Mouse (Mus musculus) MEL (cell line): ENCODE data around the gene Plch1. TPM values are rescaled to one million over a fixed set of nuclear protein-coding genes. Genes with fewer than 3 reads are reported as not detected.

Experiments
- DNase-seq: peaks from one replicate; pipeline ENCODE4 v3.0.0; 2011; ENCODE audit warnings: low read depth, low spot score
- H3K27ac ChIP-seq: 2 replicates; pipeline ENCODE4 v1.5.1; 2012; ENCODE audit warnings: low read depth, mild to moderate bottlenecking, control low read depth, low read length, moderate library complexity; ENCODE audit not compliant: control insufficient read depth
- H3K27me3 ChIP-seq, 2 experiments: fragments of 150-350 bp in 1 of 2; sonication (generic) in 1 of 2; 2 replicates each; pipeline ENCODE4 v1.6.1; 2012; ENCODE audit warnings: low read length in 2 of 2, mild to moderate bottlenecking in 2 of 2, improper control_type of control experiment in 1 of 2, moderate library complexity in 1 of 2; ENCODE audit not compliant: insufficient read depth in 2 of 2, control insufficient read depth in 1 of 2
- H3K36me3 ChIP-seq, 2 experiments: 2 replicates each; pipeline ENCODE4 v1.6.1; 2012 to 2014; ENCODE audit warnings: low read length in 2 of 2, improper control_type of control experiment in 1 of 2, inconsistent platforms in 1 of 2, mild to moderate bottlenecking in 1 of 2; ENCODE audit not compliant: insufficient read depth in 2 of 2, control insufficient read depth in 1 of 2
- H3K4me1 ChIP-seq, 2 experiments: fragments of 150-350 bp in 1 of 2; sonication (generic) in 1 of 2; 2 replicates each; pipeline ENCODE4 v1.6.1; 2012; ENCODE audit warnings: low read length in 2 of 2, improper control_type of control experiment in 1 of 2, mild to moderate bottlenecking in 1 of 2; ENCODE audit not compliant: insufficient read depth in 2 of 2, control insufficient read depth in 1 of 2
- H3K4me3 ChIP-seq, 2 experiments: fragments of 150-350 bp in 1 of 2; sonication (generic) in 1 of 2; 2 replicates each; pipeline ENCODE4 v1.5.1; 2012; ENCODE audit warnings: low read depth in 2 of 2, low read length in 2 of 2, mild to moderate bottlenecking in 2 of 2, moderate library complexity in 2 of 2, control low read depth in 1 of 2, improper control_type of control experiment in 1 of 2; ENCODE audit not compliant: control insufficient read depth in 1 of 2, insufficient read depth in 1 of 2
- H3K79me2 ChIP-seq: 2 replicates; pipeline ENCODE4 v1.6.1; 2012; ENCODE audit warnings: mild to moderate bottlenecking, low read length, moderate library complexity; ENCODE audit not compliant: control insufficient read depth, poor library complexity, insufficient read depth
- H3K9ac ChIP-seq: 2 replicates; pipeline ENCODE4 v1.6.1; 2012; ENCODE audit warnings: low read depth, mild to moderate bottlenecking, control low read depth, low read length, moderate library complexity; ENCODE audit not compliant: control insufficient read depth, poor library complexity, severe bottlenecking
- H3K9me3 ChIP-seq: fragments of 150-350 bp; sonication (generic); replicated peaks from 2 replicates; pipeline ENCODE4 v1.6.1; 2012; ENCODE audit warnings: mild to moderate bottlenecking, low read length, improper control_type of control experiment, moderate library complexity; ENCODE audit not compliant: insufficient read depth
- BHLHE40 ChIP-seq: IDR thresholded peaks from 2 replicates; pipeline ENCODE4 v1.6.1; 2012; ENCODE audit warnings: low read depth, mild to moderate bottlenecking, inconsistent platforms, low read length, improper control_type of control experiment, borderline replicate concordance
- CTCF ChIP-seq, 3 experiments: IDR thresholded peaks in 2 of 3; conservative IDR thresholded peaks in 1 of 3; 2 replicates each; pipeline ENCODE4 v1.5.1; 2011 to 2012; ENCODE audit warnings: low read length in 3 of 3, low read depth in 2 of 3, mild to moderate bottlenecking in 2 of 3, improper control_type of control experiment in 1 of 3, inconsistent platforms in 1 of 3, mixed read lengths in 1 of 3, moderate library complexity in 1 of 3; ENCODE audit not compliant: control insufficient read depth in 1 of 3, insufficient read depth in 1 of 3, poor library complexity in 1 of 3, severe bottlenecking in 1 of 3
- ELF1 ChIP-seq: IDR thresholded peaks from 2 replicates; pipeline ENCODE4 v1.6.1; 2014; ENCODE audit warnings: low read depth, mild to moderate bottlenecking, inconsistent platforms, low read length, improper control_type of control experiment, moderate library complexity
- GABPA ChIP-seq: IDR thresholded peaks from 2 replicates; pipeline ENCODE4 v1.6.1; 2012; ENCODE audit warnings: low read depth, mild to moderate bottlenecking, inconsistent platforms, low read length, improper control_type of control experiment, moderate library complexity
- HCFC1 ChIP-seq: IDR thresholded peaks from 2 replicates; pipeline ENCODE4 v1.6.1; 2012; ENCODE audit warnings: low read depth, mild to moderate bottlenecking, inconsistent platforms, low read length, improper control_type of control experiment, moderate library complexity
- MAX ChIP-seq: IDR thresholded peaks from 2 replicates; pipeline ENCODE4 v1.6.1; 2011; ENCODE audit warnings: low read length, improper control_type of control experiment
- MAZ ChIP-seq: IDR thresholded peaks from 2 replicates; pipeline ENCODE4 v1.6.1; 2012; ENCODE audit warnings: low read depth, mild to moderate bottlenecking, inconsistent platforms, low read length, improper control_type of control experiment
- MYB ChIP-seq: IDR thresholded peaks from 2 replicates; pipeline ENCODE4 v1.6.1; 2011; ENCODE audit warnings: mild to moderate bottlenecking, low read depth, low read length, improper control_type of control experiment
- MYC ChIP-seq: IDR thresholded peaks from 2 replicates; pipeline ENCODE4 v1.6.1; 2011; ENCODE audit warnings: low read depth, mild to moderate bottlenecking, low read length, improper control_type of control experiment, moderate library complexity
- POLR2AphosphoS2 ChIP-seq: IDR thresholded peaks from 2 replicates; pipeline ENCODE4 v1.6.1; 2011; ENCODE audit warnings: low read length, improper control_type of control experiment
- POLR2AphosphoS5 ChIP-seq: IDR thresholded peaks from 2 replicates; pipeline ENCODE4 v1.6.1; 2012; ENCODE audit warnings: low read depth, borderline replicate concordance, mild to moderate bottlenecking, inconsistent platforms, low read length, moderate library complexity, mixed read lengths
- RCOR1 ChIP-seq: IDR thresholded peaks from 2 replicates; pipeline ENCODE4 v1.6.1; 2012; ENCODE audit warnings: low read depth, mild to moderate bottlenecking, inconsistent platforms, low read length, improper control_type of control experiment
- SMC3 ChIP-seq: IDR thresholded peaks from 2 replicates; pipeline ENCODE4 v1.6.1; 2011; ENCODE audit warnings: low read depth, low read length, improper control_type of control experiment
- USF2 ChIP-seq, 2 experiments: IDR thresholded peaks; 2 replicates each; pipeline ENCODE4 v1.6.1; 2011 to 2012; ENCODE audit warnings: improper control_type of control experiment in 2 of 2, low read length in 2 of 2, borderline replicate concordance in 1 of 2, inconsistent platforms in 1 of 2, low read depth in 1 of 2, mild to moderate bottlenecking in 1 of 2; ENCODE audit not compliant: insufficient read depth in 1 of 2
- ZC3H11A ChIP-seq: IDR thresholded peaks from 2 replicates; pipeline ENCODE4 v1.6.1; 2012; ENCODE audit warnings: low read depth, mild to moderate bottlenecking, inconsistent platforms, low read length, improper control_type of control experiment
- ZKSCAN1 ChIP-seq: IDR thresholded peaks from 2 replicates; pipeline ENCODE4 v1.6.1; 2012; ENCODE audit warnings: low read depth, mild to moderate bottlenecking, inconsistent platforms, low read length, improper control_type of control experiment, moderate library complexity
- ZMIZ1 ChIP-seq: IDR thresholded peaks from 2 replicates; pipeline ENCODE4 v1.6.1; 2012; ENCODE audit warnings: low read depth, mild to moderate bottlenecking, inconsistent platforms, low read length, improper control_type of control experiment, moderate library complexity
- polyA plus RNA-seq, 2 experiments: library from polyadenylated mRNA; stranded (reverse) in 1 of 2; unstranded in 1 of 2; fragments of >175 nt in 1 of 2; fragments of >200 nt in 1 of 2; gene quantifications; 2 replicates each; pipeline versions ENCODE4 v1.2.1 to v1.2.4; 2012; ENCODE audit warnings: low replicate concordance in 2 of 2, low read depth in 1 of 2; ENCODE audit not compliant: insufficient read length in 2 of 2, insufficient read depth in 1 of 2, missing spikeins in 1 of 2
- total RNA-seq: library from RNA; depleted of rRNA; stranded (reverse); fragments of 300-350 nt; gene quantifications from 2 replicates; pipeline ENCODE4 v1.2.3, GENCODE M21; 2012

Plch1 gene
- total and polyA plus RNA-seq, 3 experiments: 0.01 to 0.23 TPM; not detected in 1

DNA sequence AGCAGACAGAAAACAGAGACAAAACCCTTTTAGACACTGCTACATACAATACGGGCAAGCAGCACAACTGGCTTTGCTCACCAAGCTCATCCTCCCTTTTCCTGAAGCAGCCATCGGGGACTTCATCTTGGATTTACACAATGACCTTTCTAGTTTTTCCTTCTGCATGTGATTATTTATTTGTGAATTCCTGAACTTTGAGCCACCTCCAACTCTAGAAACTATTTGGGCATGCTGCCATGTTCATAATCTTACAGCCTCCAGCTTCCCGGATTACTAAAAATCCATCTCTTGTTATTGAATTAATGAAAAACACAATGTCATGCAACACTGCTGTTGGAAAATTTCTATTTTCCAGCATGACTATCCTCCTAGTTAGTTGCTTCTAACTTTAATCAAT is 84.1 kb downstream of the Plch1 start:
- Histone ChIP-seq H3K27me3 (no peaks in the 10 kb centered on the region), H3K36me3 (peaks cover 0 to 7% of the 10 kb centered on the region in 2 experiments; a peak in 1 of 4 replicates), H3K9ac (no peak overlapping the region), H3K27ac (no peak overlapping the region), H3K4me3 (no peak overlapping the region), H3K4me1 (peaks cover 4 to 8% of the 10 kb centered on the region in 2 experiments; a peak in 3 of 4 replicates), H3K9me3 (no peaks in the 10 kb centered on the region), H3K79me2 (no peaks in the 10 kb centered on the region)
- no peak for DNase-seq
- TF ChIP-seq POLR2AphosphoS2 (no peak), MYB (no peak), MYC (no peak), HCFC1 (no peak)

DNA sequence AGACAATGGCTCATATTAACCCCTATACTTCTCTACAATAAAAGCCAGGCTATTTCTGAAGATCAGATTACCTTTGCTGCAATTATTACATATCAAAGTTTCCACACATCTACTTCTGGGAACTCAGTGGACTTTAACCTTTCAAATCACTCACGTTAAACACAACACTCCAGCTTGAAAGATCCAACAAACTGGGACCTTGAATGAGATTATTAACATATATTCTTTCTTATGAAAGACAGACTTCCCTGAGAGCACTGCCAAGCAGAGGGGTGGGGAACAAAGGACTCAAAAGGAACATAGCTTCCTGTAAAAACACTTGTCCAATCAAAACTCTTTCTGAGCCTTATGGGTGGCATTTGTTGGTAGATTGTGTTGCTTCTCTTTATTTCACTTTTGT is 85.1 kb downstream of the Plch1 start:
- TF ChIP-seq ZKSCAN1 (no peak), SMC3 (no peak), RCOR1 (no peak), CTCF (IDR thresholded peaks at IDR 0.05 in 2 of 3, conservative IDR thresholded peaks at IDR 0.05 in 1 of 3; ENCODE audit: control insufficient read depth in 1 of 3, insufficient read depth in 1 of 3, low read depth in 2 of 3, low read length in 3 of 3, poor library complexity in 1 of 3, severe bottlenecking in 1 of 3) (no peak), ELF1 (no peak), MYC (no peak), POLR2AphosphoS5 (no peak), BHLHE40 (no peak), MAZ (no peak), ZMIZ1 (no peak), ZC3H11A (no peak), GABPA (no peak), USF2 (IDR thresholded peaks at IDR 0.05; ENCODE audit: borderline replicate concordance in 1 of 2, insufficient read depth in 1 of 2, low read depth in 1 of 2, low read length in 2 of 2) (no peak), MAX (no peak)

More for the DNA sequence above, 85.1 kb downstream of the Plch1 start:
- Histone ChIP-seq H3K9me3 (no peaks in the 10 kb centered on the region), H3K27ac (no peak overlapping the region), H3K4me1 (peaks cover 4% of the 10 kb centered on the region in 2 experiments; a peak in 3 of 4 replicates), H3K36me3 (no peaks in the 10 kb centered on the region), H3K9ac (no peak overlapping the region), H3K4me3 (no peak overlapping the region), H3K79me2 (no peaks in the 10 kb centered on the region), H3K27me3 (no peaks in the 10 kb centered on the region)
- no peak for DNase-seq
